In the genomic region with DNA sequence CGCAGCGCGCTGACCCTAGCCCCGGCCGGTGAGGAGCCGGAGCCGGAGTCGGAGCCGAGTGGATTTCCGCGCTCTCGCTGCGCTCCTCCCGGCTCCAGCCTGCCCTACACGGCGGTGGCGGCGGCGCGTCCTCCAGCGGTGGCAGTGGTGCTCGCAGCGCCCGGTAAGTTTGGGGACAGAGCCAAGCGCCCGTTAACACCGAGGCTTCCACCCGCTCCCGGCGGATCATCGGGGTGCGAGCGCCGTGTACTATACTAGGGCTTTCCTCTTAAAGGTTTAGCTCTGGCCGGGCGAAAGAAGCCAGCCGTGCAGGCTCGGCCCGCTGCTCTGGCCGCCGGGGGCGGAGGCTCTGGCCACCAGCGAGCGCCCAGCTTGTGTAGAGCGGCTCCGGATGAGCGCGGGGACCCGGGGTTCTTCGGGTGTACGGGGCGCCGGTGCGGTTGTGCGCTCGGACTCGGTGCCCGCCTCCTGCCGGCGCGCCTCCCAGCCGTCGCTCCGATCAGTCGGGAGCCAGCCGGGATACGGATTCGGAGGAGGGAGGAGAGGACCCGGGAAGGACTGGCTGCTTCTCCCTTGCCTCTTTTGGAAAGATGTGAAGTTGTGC, we compare ENCODE assay signal across 7 mouse cellular contexts. TPM values are rescaled to one million over a fixed set of nuclear protein-coding genes. Genes with fewer than 3 reads are reported as not detected.
DNase-seq lines count a peak whose midpoint lies in the region; ATAC-seq lines count a peak whose summit lies in the region.

No protein-coding gene starts in this region.

- peak overlapping the region; percentile 97 for H3K4me3 ChIP-seq in lung, embryonic 16.5 days (ENCODE audit: low read length)
- H3K4me3 ChIP-seq in brown adipose tissue, adult 24 weeks (ENCODE audit: insufficient read depth, low read depth, low read length), result peak overlapping the region; percentile 86
- peak overlapping the region; percentile 99 for H3K4me3 ChIP-seq in midbrain, embryonic 10.5 days
- H3K4me3 ChIP-seq in stomach, embryonic 14.5 days (ENCODE audit: low read depth, low read length), result peak overlapping the region; percentile 89

- DNase-seq in lung, adult 18-20 months, result no peak
- DNase-seq in gastrocnemius, postnatal 10 days, result peak; percentile 82
- peak; percentile 51 to 79 for DNase-seq in layer of hippocampus, postnatal 10 days (ENCODE audit: low spot score in 2 of 2)
- DNase-seq in midbrain, embryonic 10.5 days (ENCODE audit: low spot score), result no peak

- no peaks in the 10 kb centered on the region for H3K36me3 ChIP-seq in lung, embryonic 16.5 days (ENCODE audit: control insufficient read depth, insufficient read depth, low read length)
- no peaks in the 10 kb centered on the region for H3K36me3 ChIP-seq in midbrain, embryonic 10.5 days
- no peaks in the 10 kb centered on the region for H3K36me3 ChIP-seq in stomach, embryonic 14.5 days (ENCODE audit: control insufficient read depth, insufficient read depth, low read length)

- no peaks in the 10 kb centered on the region for H3K27me3 ChIP-seq in lung, embryonic 16.5 days (ENCODE audit: control insufficient read depth, insufficient read depth, low read depth, low read length)
- peaks cover 5% of the 10 kb centered on the region; the same call in 1 of the 2 replicates for H3K27me3 ChIP-seq in midbrain, embryonic 10.5 days (ENCODE audit: low read depth, poor library complexity, severe bottlenecking)
- no peaks in the 10 kb centered on the region for H3K27me3 ChIP-seq in stomach, embryonic 14.5 days (ENCODE audit: control insufficient read depth, insufficient read depth, low read length)

- peak overlapping the region; percentile 98 for H3K9ac ChIP-seq in lung, embryonic 16.5 days (ENCODE audit: low read length)
- peak overlapping the region; percentile 95 for H3K9ac ChIP-seq in stomach, embryonic 14.5 days (replicated peaks; ENCODE audit: low read depth, low read length)

- H3K9me3 ChIP-seq in lung, embryonic 16.5 days (ENCODE audit: control insufficient read depth, low read length), result no peaks in the 10 kb centered on the region
- H3K9me3 ChIP-seq in midbrain, embryonic 10.5 days (replicated peaks), result no peaks in the 10 kb centered on the region
- H3K9me3 ChIP-seq in stomach, embryonic 14.5 days (ENCODE audit: control insufficient read depth, low read depth, low read length), result no peaks in the 10 kb centered on the region

- peak overlapping the region; percentile 90 for H3K4me2 ChIP-seq in lung, embryonic 16.5 days (ENCODE audit: low read depth, low read length)
- peak overlapping the region; percentile 76 for H3K4me2 ChIP-seq in stomach, embryonic 14.5 days (replicated peaks; ENCODE audit: low read depth, low read length)

- WGBS in lung, embryonic 16.5 days, result under 1% methylated on average over 65 of the region's 69 CpGs
- WGBS in midbrain, embryonic 10.5 days, result under 1% methylated on average over 69 of the region's 69 CpGs
- under 1% methylated on average over 64 of the region's 69 CpGs for WGBS in stomach, embryonic 14.5 days

- ATAC-seq in lung, embryonic 16.5 days (ENCODE audit: low read depth), result peak; percentile 15
- peak; percentile 11; the same call in 1 of the 2 replicates for ATAC-seq in stomach, embryonic 14.5 days (ENCODE audit: insufficient number of reproducible peaks, insufficient read depth, low FRiP score, low read depth)

- H3K27ac ChIP-seq in lung, embryonic 16.5 days (ENCODE audit: low read length), result peak overlapping the region; percentile 100
- H3K27ac ChIP-seq in brown adipose tissue, adult 24 weeks (replicated peaks; ENCODE audit: low read depth, low read length), result peak overlapping the region; percentile 93
- H3K27ac ChIP-seq in midbrain, embryonic 10.5 days (replicated peaks), result peak overlapping the region; percentile 99
- peak overlapping the region; percentile 100 for H3K27ac ChIP-seq in stomach, embryonic 14.5 days (ENCODE audit: low read length)

- peaks cover 39% of the 10 kb centered on the region for H3K4me1 ChIP-seq in lung, embryonic 16.5 days (replicated peaks; ENCODE audit: control insufficient read depth, insufficient read depth, low read length)
- peaks cover 20% of the 10 kb centered on the region for H3K4me1 ChIP-seq in brown adipose tissue, adult 24 weeks (ENCODE audit: control insufficient read depth, insufficient read depth, insufficient read length, low read length)
- H3K4me1 ChIP-seq in midbrain, embryonic 10.5 days, result peaks cover 76% of the 10 kb centered on the region
- H3K4me1 ChIP-seq in stomach, embryonic 14.5 days (ENCODE audit: control insufficient read depth, insufficient read depth, low read length), result peaks cover 39% of the 10 kb centered on the region

RNA-seq across cellular contexts. Expression of a gene that starts 0.5 kb away (rescaled TPM):
- 20.4 and 22.4 TPM in 2 replicates for polyA plus RNA-seq in lung, embryonic 16.5 days (2015; fragmentation: Nextera tagmentation; extraction: Ambion mirVana)
- polyA plus RNA-seq in brown adipose tissue, adult 24 weeks (2012; ENCODE audit: insufficient read depth, insufficient read length, missing spikeins), result 15.0 and 17.0 TPM in 2 replicates
- 10 to 100 TPM; 31.6 to 43.8 TPM for total RNA-seq in gastrocnemius, postnatal 10 days (2021)
- total RNA-seq in layer of hippocampus, postnatal 10 days (2021), result 100 to 1,000 TPM; 115 to 128 TPM
- polyA plus RNA-seq in midbrain, embryonic 10.5 days (2016; fragmentation: Nextera tagmentation; extraction: Ambion mirVana), result 42.2 and 55.8 TPM in 2 replicates
- polyA plus RNA-seq in stomach, embryonic 14.5 days (2014; fragmentation: Nextera tagmentation; extraction: Ambion mirVana), result 43.9 and 45.3 TPM in 2 replicates

Comparison
In these comparisons a context has a peak if more than half of its experiments do, and no peak if none do; other contexts are left out.
1. DNase-seq: peak in gastrocnemius, postnatal 10 days (single experiment) and layer of hippocampus, postnatal 10 days (2 of 2); none in lung, adult 18-20 months (0 of 2) and midbrain, embryonic 10.5 days (single experiment).
2. Peak in every context shown above with its lines, with median percentiles within 50 percentile points of each other: H3K27ac ChIP-seq and H3K4me3 ChIP-seq.